Mouse (Mus musculus): ENCODE measurements around the gene Tead4. TPM values are rescaled to one million over a fixed set of nuclear protein-coding genes. Genes with fewer than 3 reads are reported as not detected.
"Not testable (repeated sequence)": the region's sequence is repeated elsewhere in the genome, so short reads cannot be mapped to it uniquely, and the experiment has no call there.

Gene Tead4
- polyA plus RNA-seq, 1 experiment from 2014 or later: 5.1 TPM

- peak; percentile 31 for ATAC-seq (ENCODE audit: borderline replicate concordance, extremely low read depth, low FRiP score, low TSS enrichment)
- Histone ChIP-seq H3K36me3 (no peaks in the 10 kb centered on the region), H3K4me1 (no peaks in the 10 kb centered on the region), H3K4me3 (no peak overlapping the region), H3K4me2 (no peak overlapping the region), H3K9ac (no peak overlapping the region), H3K27me3 (no peaks in the 10 kb centered on the region), H3K9me3 (no peaks in the 10 kb centered on the region), H3K27ac (no peak overlapping the region)
- 24% methylated on average over 4 of the region's 4 CpGs for WGBS
Measured at GRCm38 (mm10) chr6:128308311-128308710, 7.7 kb upstream of the Tead4 start.

- Histone ChIP-seq H3K9me3 (no peaks in the 10 kb centered on the region), H3K27ac (no peak overlapping the region), H3K4me2 (no peak overlapping the region), H3K4me3 (no peak overlapping the region), H3K27me3 (peaks cover 4% of the 10 kb centered on the region; the same call in 1 of the 2 replicates), H3K4me1 (peaks cover 2% of the 10 kb centered on the region; the same call in 1 of the 2 replicates), H3K9ac (no peak overlapping the region), H3K36me3 (no peaks in the 10 kb centered on the region)
- WGBS: 77% methylated on average over 4 of the region's 4 CpGs
- no peak for ATAC-seq (ENCODE audit: borderline replicate concordance, extremely low read depth, low FRiP score, low TSS enrichment)
Measured at GRCm38 (mm10) chr6:128304801-128305200, 4.2 kb upstream of the Tead4 start.

GRCm38 (mm10) chr6:128302640-128303039 is 2.0 kb upstream of the Tead4 start:
- not testable (repeated sequence) for ATAC-seq (ENCODE audit: borderline replicate concordance, extremely low read depth, low FRiP score, low TSS enrichment); H3K4me2 ChIP-seq; H3K4me3 ChIP-seq; H3K36me3 ChIP-seq; H3K9me3 ChIP-seq; H3K9ac ChIP-seq; H3K27ac ChIP-seq
- Histone ChIP-seq H3K27me3 (peaks cover 14% of the 10 kb centered on the region; the same call in 1 of the 2 replicates), H3K4me1 (peaks cover 20% of the 10 kb centered on the region)
- WGBS: 72% methylated on average over 3 of the region's 3 CpGs

GRCm38 (mm10) chr6:128301891-128302290 is 1.3 kb upstream of the Tead4 start:
- Histone ChIP-seq H3K9me3 (no peaks in the 10 kb centered on the region), H3K4me2 (no peak overlapping the region), H3K4me1 (peaks cover 26% of the 10 kb centered on the region), H3K9ac (no peak overlapping the region), H3K27ac (no peak overlapping the region), H3K4me3 (no peak overlapping the region), H3K36me3 (no peaks in the 10 kb centered on the region), H3K27me3 (peaks cover 14% of the 10 kb centered on the region; the same call in 1 of the 2 replicates)
- ATAC-seq (ENCODE audit: borderline replicate concordance, extremely low read depth, low FRiP score, low TSS enrichment): no peak
- WGBS: 79% methylated on average over 3 of the region's 3 CpGs

- 28% methylated on average over 11 of the region's 11 CpGs for WGBS
- no peak overlapping the region for H3K9ac ChIP-seq
Measured at GRCm38 (mm10) chr6:128301458-128301857, 835 bp upstream of the Tead4 start.

GRCm38 (mm10) chr6:128299292-128300133 is 1.1 kb downstream of the Tead4 start:
- Histone ChIP-seq H3K4me2 (peak overlapping the region; percentile 89), H3K36me3 (no peaks in the 10 kb centered on the region)

More at GRCm38 (mm10) chr6:128301458-128301857, 835 bp upstream of the Tead4 start:
- Histone ChIP-seq H3K27ac (no peak overlapping the region), H3K4me3 (peak overlapping the region; percentile 62; the same call in 1 of the 2 replicates), H3K27me3 (peaks cover 14% of the 10 kb centered on the region; the same call in 1 of the 2 replicates), H3K4me1 (peaks cover 30% of the 10 kb centered on the region), H3K9me3 (no peaks in the 10 kb centered on the region), H3K4me2 (peak overlapping the region; percentile 89), H3K36me3 (no peaks in the 10 kb centered on the region)
- ATAC-seq (ENCODE audit: borderline replicate concordance, extremely low read depth, low FRiP score, low TSS enrichment): no peak

GRCm38 (mm10) chr6:128298246-128298645 is 2.4 kb downstream of the Tead4 start:
- no peak overlapping the region for H3K4me3 ChIP-seq
- no peak for ATAC-seq (ENCODE audit: borderline replicate concordance, extremely low read depth, low FRiP score, low TSS enrichment)

More at GRCm38 (mm10) chr6:128299292-128300133, 1.1 kb downstream of the Tead4 start:
- Histone ChIP-seq H3K9me3 (no peaks in the 10 kb centered on the region), H3K27me3 (peaks cover 14% of the 10 kb centered on the region; the same call in 1 of the 2 replicates), H3K4me1 (peaks cover 39% of the 10 kb centered on the region), H3K9ac (peak overlapping the region; percentile 58), H3K4me3 (peak overlapping the region; percentile 62), H3K27ac (peak overlapping the region; percentile 85)
- ATAC-seq (ENCODE audit: borderline replicate concordance, extremely low read depth, low FRiP score, low TSS enrichment): peak; percentile 25; the same call in 1 of the 2 replicates
- WGBS: under 1% methylated on average over 25 of the region's 25 CpGs

GRCm38 (mm10) chr6:128296750-128297393 is 3.8 kb downstream of the Tead4 start:
- H3K4me3 ChIP-seq: no peak overlapping the region
- no peaks in the 10 kb centered on the region for H3K36me3 ChIP-seq
- no peak for ATAC-seq (ENCODE audit: borderline replicate concordance, extremely low read depth, low FRiP score, low TSS enrichment)
- peaks cover 13% of the 10 kb centered on the region; the same call in 1 of the 2 replicates for H3K27me3 ChIP-seq
- H3K9me3 ChIP-seq: no peaks in the 10 kb centered on the region
- peaks cover 39% of the 10 kb centered on the region for H3K4me1 ChIP-seq
- WGBS: 23% methylated on average over 11 of the region's 11 CpGs
- peak overlapping the region; percentile 86 for H3K27ac ChIP-seq
- no peak overlapping the region; the same call in 1 of the 2 replicates for H3K9ac ChIP-seq
- H3K4me2 ChIP-seq: peak overlapping the region; percentile 20

More at GRCm38 (mm10) chr6:128298246-128298645, 2.4 kb downstream of the Tead4 start:
- H3K9ac ChIP-seq: no peak overlapping the region
- H3K4me2 ChIP-seq: peak overlapping the region; percentile 89; the same call in 1 of the 2 replicates
- no peaks in the 10 kb centered on the region for H3K9me3 ChIP-seq
- H3K27me3 ChIP-seq: peaks cover 14% of the 10 kb centered on the region; the same call in 1 of the 2 replicates
- H3K27ac ChIP-seq: no peak overlapping the region
- H3K36me3 ChIP-seq: no peaks in the 10 kb centered on the region
- peaks cover 39% of the 10 kb centered on the region for H3K4me1 ChIP-seq
- 31% methylated on average over 7 of the region's 7 CpGs for WGBS

- Histone ChIP-seq H3K9me3 (no peaks in the 10 kb centered on the region), H3K27me3 (peaks cover 11% of the 10 kb centered on the region; the same call in 1 of the 2 replicates), H3K4me2 (peak overlapping the region; percentile 20), H3K36me3 (no peaks in the 10 kb centered on the region), H3K4me1 (peaks cover 39% of the 10 kb centered on the region), H3K27ac (peak overlapping the region; percentile 86), H3K9ac (no peak overlapping the region; the same call in 1 of the 2 replicates), H3K4me3 (no peak overlapping the region)
- WGBS: 17% methylated on average over 5 of the region's 6 CpGs
- peak; percentile 27 for ATAC-seq (ENCODE audit: borderline replicate concordance, extremely low read depth, low FRiP score, low TSS enrichment)
Measured at GRCm38 (mm10) chr6:128295876-128296749, 4.5 kb downstream of the Tead4 start.

- Histone ChIP-seq H3K4me2 (no peak overlapping the region), H3K36me3 (no peaks in the 10 kb centered on the region), H3K9ac (no peak overlapping the region), H3K4me1 (peaks cover 17% of the 10 kb centered on the region), H3K27me3 (no peaks in the 10 kb centered on the region), H3K27ac (no peak overlapping the region), H3K9me3 (no peaks in the 10 kb centered on the region), H3K4me3 (no peak overlapping the region)
- WGBS: 66% methylated on average over 5 of the region's 5 CpGs
- no peak for ATAC-seq (ENCODE audit: borderline replicate concordance, extremely low read depth, low FRiP score, low TSS enrichment)
Measured at GRCm38 (mm10) chr6:128291284-128291683, 9.3 kb downstream of the Tead4 start.

- H3K36me3 ChIP-seq: no peaks in the 10 kb centered on the region
- no peaks in the 10 kb centered on the region for H3K9me3 ChIP-seq
- H3K27ac ChIP-seq: no peak overlapping the region
- H3K4me3 ChIP-seq: no peak overlapping the region
- 78% methylated on average over 6 of the region's 6 CpGs for WGBS
- H3K27me3 ChIP-seq: no peaks in the 10 kb centered on the region
- no peak overlapping the region for H3K9ac ChIP-seq
- ATAC-seq (ENCODE audit: borderline replicate concordance, extremely low read depth, low FRiP score, low TSS enrichment): no peak
- H3K4me2 ChIP-seq: no peak overlapping the region
- H3K4me1 ChIP-seq: peaks cover 22% of the 10 kb centered on the region
Measured at GRCm38 (mm10) chr6:128288681-128289080, 11.9 kb downstream of the Tead4 start.

All from lung, embryonic 15.5 days (tissue).